In genomic region chr7:99953442-99954098, GRCm38 (mm10) we compare ENCODE assay signal across 15 mouse cellular contexts. TPM values are rescaled to one million over a fixed set of nuclear protein-coding genes. Genes with fewer than 3 reads are reported as not detected.
DNase-seq lines count a peak whose midpoint lies in the region; ATAC-seq and TF ChIP-seq lines count a peak whose summit lies in the region.
"Had no signal": no experiment of that assay in that cellular context is flagged by ENCODE, and none has a peak within 500 bp of the region (broad histone marks: within the 10 kb centered on the region; RNA-seq: fewer than 3 reads in every experiment).

No protein-coding gene starts in this region.

- H3K9me3 ChIP-seq in forebrain, embryonic 11.5 days (ENCODE audit: control insufficient read depth, low read length) = no peaks in the 10 kb centered on the region
- H3K9me3 ChIP-seq in forebrain, embryonic 13.5 days (replicated peaks) = no peaks in the 10 kb centered on the region
- no peaks in the 10 kb centered on the region for H3K9me3 ChIP-seq in limb, embryonic 10.5 days (replicated peaks)
- no peaks in the 10 kb centered on the region for H3K9me3 ChIP-seq in forebrain, embryonic 15.5 days
- H3K9me3 ChIP-seq: embryonic facial prominence, embryonic 15.5 days; heart, embryonic 15.5 days; limb, embryonic 12.5 days; midbrain, embryonic 13.5 days; stomach, embryonic 15.5 days had no signal

- TF ChIP-seq POLR2A in thymus, adult 2 months (IDR thresholded peaks at IDR 0.05; ENCODE audit: control insufficient read depth, extremely low read depth, insufficient read depth, low read length, poor library complexity) = no peak

- no peak overlapping the region for H3K4me2 ChIP-seq in forebrain, embryonic 11.5 days (ENCODE audit: low read depth, low read length, severe bottlenecking)
- H3K4me2 ChIP-seq in forebrain, embryonic 13.5 days = no peak overlapping the region
- no peak overlapping the region for H3K4me2 ChIP-seq in forebrain, embryonic 15.5 days (replicated peaks)
- H3K4me2 ChIP-seq: embryonic facial prominence, embryonic 15.5 days; heart, embryonic 15.5 days; limb, embryonic 12.5 days; midbrain, embryonic 13.5 days; stomach, embryonic 15.5 days had no signal

- no peaks in the 10 kb centered on the region for H3K36me3 ChIP-seq in forebrain, embryonic 11.5 days (ENCODE audit: control insufficient read depth, insufficient read depth, low read length)
- H3K36me3 ChIP-seq in forebrain, embryonic 13.5 days (ENCODE audit: poor library complexity, severe bottlenecking) = no peaks in the 10 kb centered on the region
- peaks cover 5% of the 10 kb centered on the region; the same call in 1 of the 2 replicates for H3K36me3 ChIP-seq in thymus, adult 2 months (ENCODE audit: control insufficient read depth, insufficient read depth, low read length)
- peaks cover 39% of the 10 kb centered on the region for H3K36me3 ChIP-seq in limb, embryonic 10.5 days
- no peaks in the 10 kb centered on the region; the same call in 1 of the 2 replicates for H3K36me3 ChIP-seq in forebrain, embryonic 15.5 days
- H3K36me3 ChIP-seq: heart, embryonic 15.5 days had no signal

- H3K27ac ChIP-seq in forebrain, embryonic 11.5 days (ENCODE audit: low read depth, low read length) = no peak overlapping the region
- no peak overlapping the region for H3K27ac ChIP-seq in forebrain, embryonic 13.5 days
- peak overlapping the region; percentile 88 for H3K27ac ChIP-seq in thymus, adult 2 months (ENCODE audit: control insufficient read depth, insufficient read depth, low read length)
- no peak overlapping the region for H3K27ac ChIP-seq in limb, embryonic 10.5 days
- no peak overlapping the region for H3K27ac ChIP-seq in forebrain, embryonic 15.5 days (replicated peaks)
- H3K27ac ChIP-seq: embryonic facial prominence, embryonic 15.5 days; heart, embryonic 15.5 days; limb, embryonic 12.5 days; midbrain, embryonic 13.5 days; stomach, embryonic 15.5 days had no signal

- no peaks in the 10 kb centered on the region for H3K27me3 ChIP-seq in forebrain, embryonic 11.5 days (ENCODE audit: control insufficient read depth, insufficient read depth, low read length)
- no peaks in the 10 kb centered on the region for H3K27me3 ChIP-seq in forebrain, embryonic 13.5 days
- H3K27me3 ChIP-seq in thymus, adult 2 months (ENCODE audit: control insufficient read depth, insufficient read depth, low read length) = no peaks in the 10 kb centered on the region
- no peaks in the 10 kb centered on the region for H3K27me3 ChIP-seq in limb, embryonic 10.5 days (ENCODE audit: low read depth, poor library complexity, severe bottlenecking)
- no peaks in the 10 kb centered on the region for H3K27me3 ChIP-seq in forebrain, embryonic 15.5 days
- H3K27me3 ChIP-seq: embryonic facial prominence, embryonic 15.5 days; heart, embryonic 15.5 days; limb, embryonic 12.5 days; midbrain, embryonic 13.5 days; stomach, embryonic 15.5 days had no signal

- no peak overlapping the region for H3K9ac ChIP-seq in forebrain, embryonic 11.5 days (ENCODE audit: low read length)
- no peak overlapping the region for H3K9ac ChIP-seq in forebrain, embryonic 13.5 days
- H3K9ac ChIP-seq in forebrain, embryonic 15.5 days (replicated peaks) = no peak overlapping the region
- H3K9ac ChIP-seq: embryonic facial prominence, embryonic 15.5 days; heart, embryonic 15.5 days; limb, embryonic 12.5 days; midbrain, embryonic 13.5 days; stomach, embryonic 15.5 days had no signal

- no peaks in the 10 kb centered on the region for H3K4me1 ChIP-seq in forebrain, embryonic 11.5 days (replicated peaks; ENCODE audit: control insufficient read depth, insufficient read depth, low read length)
- H3K4me1 ChIP-seq in forebrain, embryonic 13.5 days = no peaks in the 10 kb centered on the region
- peaks cover 11% of the 10 kb centered on the region for H3K4me1 ChIP-seq in thymus, adult 2 months (replicated peaks; ENCODE audit: control insufficient read depth, insufficient read depth, low read length)
- no peaks in the 10 kb centered on the region for H3K4me1 ChIP-seq in limb, embryonic 10.5 days
- peaks cover 6% of the 10 kb centered on the region; the same call in 1 of the 2 replicates for H3K4me1 ChIP-seq in forebrain, embryonic 15.5 days
- H3K4me1 ChIP-seq: embryonic facial prominence, embryonic 15.5 days; stomach, embryonic 15.5 days had no signal

- ATAC-seq in forebrain, embryonic 11.5 days (replicated peaks; ENCODE audit: low FRiP score) = no peak
- no peak for ATAC-seq in forebrain, embryonic 13.5 days
- no peak for ATAC-seq in forebrain, embryonic 15.5 days (replicated peaks)
- ATAC-seq: midbrain, embryonic 13.5 days had no signal

- peak; percentile 11 for DNase-seq in forebrain, embryonic 11.5 days (ENCODE audit: low spot score)
- DNase-seq in thymus, adult 2 months = peak; percentile 24
- no peak for DNase-seq in thymus, postnatal 10 days (ENCODE audit: low spot score in 2 of 2)
- peak; percentile 15 for DNase-seq in limb, embryonic 10.5 days (ENCODE audit: low spot score)
- DNase-seq in thymus, postnatal 4 days = peak; percentile 43
- no peak for DNase-seq in ovary, adult 18-20 months (ENCODE audit: low spot score)
- DNase-seq: cerebellum, adult 8-10 months had no signal

- H3K4me3 ChIP-seq in forebrain, embryonic 11.5 days (ENCODE audit: low read depth, low read length) = no peak overlapping the region
- H3K4me3 ChIP-seq in forebrain, embryonic 13.5 days = no peak overlapping the region
- H3K4me3 ChIP-seq in thymus, adult 2 months (ENCODE audit: control insufficient read depth, insufficient read depth, low read length) = no peak overlapping the region
- H3K4me3 ChIP-seq in limb, embryonic 10.5 days = no peak overlapping the region
- H3K4me3 ChIP-seq in forebrain, embryonic 15.5 days = no peak overlapping the region
- H3K4me3 ChIP-seq: embryonic facial prominence, embryonic 15.5 days; heart, embryonic 15.5 days; limb, embryonic 12.5 days; midbrain, embryonic 13.5 days; stomach, embryonic 15.5 days had no signal

- TF ChIP-seq CTCF in thymus, adult 2 months (IDR thresholded peaks at IDR 0.05; ENCODE audit: borderline replicate concordance, control insufficient read depth, extremely low read depth, insufficient read depth, low read length, poor library complexity) = no peak

- 93% methylated on average over 6 of the region's 6 CpGs for WGBS in forebrain, embryonic 11.5 days
- 90% methylated on average over 6 of the region's 6 CpGs for WGBS in forebrain, embryonic 13.5 days
- WGBS in thymus, adult 2 months = 69% methylated on average over 6 of the region's 6 CpGs
- 92% methylated on average over 6 of the region's 6 CpGs for WGBS in limb, embryonic 10.5 days
- WGBS in forebrain, embryonic 15.5 days = 86% methylated on average over 6 of the region's 6 CpGs

RNA-seq across cellular contexts. Expression of gene Rnf169, which starts 26.7 kb away (rescaled TPM):
- polyA plus RNA-seq in forebrain, embryonic 11.5 days (2014; fragmentation: Nextera tagmentation; extraction: Ambion mirVana) = 7.8 and 7.9 TPM in 2 replicates
- 3.8 and 5.5 TPM in 2 replicates for polyA plus RNA-seq in forebrain, embryonic 13.5 days (2015; fragmentation: Nextera tagmentation; extraction: Ambion mirVana)
- 13.3 and 16.4 TPM in 2 replicates for polyA plus RNA-seq in thymus, adult 2 months (2012; rRNA removed)
- 5.6 and 6.3 TPM in 2 replicates for polyA plus RNA-seq in limb, embryonic 10.5 days (2016; fragmentation: Nextera tagmentation; extraction: Ambion mirVana)
- polyA plus RNA-seq in forebrain, embryonic 15.5 days (2015; fragmentation: Nextera tagmentation; extraction: Ambion mirVana) = 5.1 TPM in 2 replicates

RNA-seq across cellular contexts. Expression of gene Chrdl2, which starts 52.4 kb away (rescaled TPM):
- polyA plus RNA-seq in forebrain, embryonic 11.5 days (2014; fragmentation: Nextera tagmentation; extraction: Ambion mirVana) = 0.25 and 0.47 TPM in 2 replicates
- not detected in 2 replicates for polyA plus RNA-seq in forebrain, embryonic 13.5 days (2015; fragmentation: Nextera tagmentation; extraction: Ambion mirVana)
- 0.05 TPM in 1 of 2 replicates, not detected in the other for polyA plus RNA-seq in thymus, adult 2 months (2012; rRNA removed)
- polyA plus RNA-seq in limb, embryonic 10.5 days (2016; fragmentation: Nextera tagmentation; extraction: Ambion mirVana) = 0.14 and 0.19 TPM in 2 replicates
- polyA plus RNA-seq in forebrain, embryonic 15.5 days (2015; fragmentation: Nextera tagmentation; extraction: Ambion mirVana) = not detected in 2 replicates
- polyA plus RNA-seq: lung, embryonic 16.5 days; midbrain, embryonic 13.5 days had no signal

Comparison
In these comparisons a context has a peak if more than half of its experiments do, and no peak if none do; other contexts are left out.
1. DNase-seq: peak in forebrain, embryonic 11.5 days (single experiment), thymus, adult 2 months (single experiment), limb, embryonic 10.5 days (single experiment) and thymus, postnatal 4 days (single experiment); none in thymus, postnatal 10 days (0 of 2) and ovary, adult 18-20 months (single experiment).